Mouse (Mus musculus): Measurements from ENCODE around the gene Rgcc. TPM values are rescaled to one million over a fixed set of nuclear protein-coding genes. Genes with fewer than 3 reads are reported as not detected.

Rgcc gene
- 21.4 and 33.6 TPM in 2 replicates for polyA plus RNA-seq (2015; fragmentation: Nextera tagmentation; extraction: Ambion mirVana)

GRCm38 (mm10) chr14:79301466-79301875, at the start of gene Rgcc:
TSS of gene Rgcc (minus strand) at chr14:79301645.
- Histone ChIP-seq H3K9me3 (no peaks in the 10 kb centered on the region), H3K36me3 (replicated peaks) (no peaks in the 10 kb centered on the region), H3K9ac (peak within 1 kb of the TSS; percentile 41), H3K27ac (no peak within 1 kb of the TSS), H3K4me2 (peak within 1 kb of the TSS; percentile 97), H3K27me3 (replicated peaks) (peaks cover 26% of the 10 kb centered on the region), H3K4me3 (peak within 1 kb of the TSS; percentile 49), H3K4me1 (peaks cover 13% of the 10 kb centered on the region)
- WGBS, result 1% methylated on average over 33 of the region's 34 CpGs
- peak; percentile 95 for ATAC-seq (replicated peaks)

DNA sequence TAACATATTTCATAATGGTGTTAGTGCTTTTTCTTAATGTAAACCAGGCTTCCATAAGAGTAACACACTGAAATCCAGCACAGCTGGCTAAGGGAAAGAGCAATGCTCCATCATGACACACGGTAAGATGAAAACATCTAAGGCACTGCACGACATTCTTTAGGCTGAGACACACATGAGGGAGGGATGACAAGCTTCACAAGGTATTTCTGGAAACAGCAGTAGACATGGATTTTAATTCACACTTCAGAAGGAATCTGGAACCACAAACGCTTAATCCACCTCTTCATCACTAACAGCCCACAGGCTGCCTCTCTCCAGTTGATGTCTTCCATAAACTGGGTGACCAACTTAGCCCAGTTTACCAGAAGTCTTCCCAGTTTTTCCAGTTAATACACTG, 44.9 kb upstream of the Rgcc start:
- no peaks in the 10 kb centered on the region for H3K27me3 ChIP-seq (replicated peaks)
- no peak for ATAC-seq (replicated peaks)
- H3K9me3 ChIP-seq, result no peaks in the 10 kb centered on the region
- H3K9ac ChIP-seq, result no peak overlapping the region
- WGBS, result 89% methylated on average over 3 of the region's 3 CpGs
- no peaks in the 10 kb centered on the region for H3K4me1 ChIP-seq
- H3K4me3 ChIP-seq, result no peak overlapping the region
- no peak overlapping the region for H3K4me2 ChIP-seq
- peaks cover 17% of the 10 kb centered on the region for H3K36me3 ChIP-seq (replicated peaks)
- no peak overlapping the region for H3K27ac ChIP-seq

GRCm38 (mm10) chr14:79335613-79336012, 34.2 kb upstream of the Rgcc start:
- Histone ChIP-seq H3K4me1 (peaks cover 3% of the 10 kb centered on the region; the same call in 1 of the 2 replicates), H3K4me2 (no peak overlapping the region), H3K27me3 (replicated peaks) (no peaks in the 10 kb centered on the region), H3K9ac (no peak overlapping the region), H3K36me3 (replicated peaks) (peaks cover 16% of the 10 kb centered on the region), H3K9me3 (no peaks in the 10 kb centered on the region), H3K27ac (no peak overlapping the region), H3K4me3 (no peak overlapping the region)
- 94% methylated on average over 3 of the region's 3 CpGs for whole genome bisulfite sequencing
- ATAC-seq (replicated peaks), result no peak

GRCm38 (mm10) chr14:79331936-79332335, 30.5 kb upstream of the Rgcc start:
- H3K4me2 ChIP-seq, result no peak overlapping the region
- peaks cover 3% of the 10 kb centered on the region; the same call in 1 of the 2 replicates for H3K4me1 ChIP-seq
- peaks cover 8% of the 10 kb centered on the region; the same call in 1 of the 2 replicates for H3K36me3 ChIP-seq (replicated peaks)
- H3K27ac ChIP-seq, result no peak overlapping the region
- H3K9me3 ChIP-seq, result no peaks in the 10 kb centered on the region
- H3K9ac ChIP-seq, result no peak overlapping the region
- 68% methylated on average over 7 of the region's 7 CpGs for WGBS
- no peaks in the 10 kb centered on the region for H3K27me3 ChIP-seq (replicated peaks)
- H3K4me3 ChIP-seq, result no peak overlapping the region
- ATAC-seq (replicated peaks), result peak; percentile 64; the same call in 1 of the 2 replicates

DNA sequence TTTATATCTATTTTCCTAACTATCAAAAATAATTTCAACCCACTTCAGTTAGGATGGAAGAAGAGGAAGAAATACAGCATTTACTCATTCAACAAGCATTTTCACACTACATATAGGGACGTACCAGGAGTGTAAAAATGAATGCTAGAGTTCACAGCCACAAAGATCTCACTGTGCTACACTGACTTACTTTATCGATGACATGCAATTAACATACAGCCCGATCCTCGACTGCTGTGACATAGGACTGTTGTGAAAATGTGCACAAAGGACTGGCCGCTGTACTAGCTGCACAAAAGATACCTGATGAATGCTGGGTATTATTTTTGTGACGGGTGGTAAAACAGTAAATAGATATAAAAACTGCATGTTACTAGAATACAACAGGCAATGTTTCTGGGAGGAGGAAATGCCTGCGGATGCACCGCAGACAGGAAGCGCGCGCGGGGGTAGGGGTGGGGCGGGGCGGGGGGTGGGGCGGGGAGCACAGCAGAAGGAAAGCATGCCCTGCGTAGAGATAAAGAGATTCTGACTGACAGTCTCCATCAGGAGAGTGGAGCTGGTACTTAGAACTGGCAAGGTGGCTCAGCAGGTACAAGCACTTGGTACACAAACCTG, 29.6 kb upstream of the Rgcc start:
- Histone ChIP-seq H3K9ac (no peak overlapping the region), H3K27me3 (replicated peaks) (no peaks in the 10 kb centered on the region), H3K4me3 (peak overlapping the region; percentile 18), H3K4me1 (peaks cover 3% of the 10 kb centered on the region; the same call in 1 of the 2 replicates), H3K36me3 (replicated peaks) (peaks cover 1% of the 10 kb centered on the region; the same call in 1 of the 2 replicates), H3K4me2 (peak overlapping the region; percentile 39), H3K9me3 (no peaks in the 10 kb centered on the region), H3K27ac (0 out of 2 replicates have a peak overlapping the region, but pooled peaks have one; percentile 50)
- WGBS, result 51% methylated on average over 16 of the region's 16 CpGs
- ATAC-seq (replicated peaks), result peak; percentile 58; the same call in 1 of the 2 replicates

DNA sequence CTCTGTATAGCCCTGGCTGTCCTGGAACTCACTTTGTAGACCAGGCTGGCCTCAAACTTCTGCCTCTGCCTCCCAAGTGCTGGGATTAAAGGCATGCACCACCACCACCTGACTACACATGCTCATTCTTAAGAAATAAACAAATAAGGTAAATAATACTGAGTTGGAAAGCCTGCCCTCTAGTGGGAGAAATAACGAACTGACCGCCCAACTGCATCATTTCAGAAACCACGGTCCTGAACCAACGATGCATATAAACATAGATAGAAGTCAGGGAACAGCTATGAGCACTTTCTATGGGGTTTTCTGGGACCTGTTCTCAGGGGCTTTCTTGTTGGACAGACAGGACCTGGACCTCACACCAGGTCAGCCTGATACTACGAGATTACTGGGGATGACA, 25.6 kb upstream of the Rgcc start:
- 25% methylated on average over 5 of the region's 5 CpGs for WGBS
- peaks cover 3% of the 10 kb centered on the region; the same call in 1 of the 2 replicates for H3K4me1 ChIP-seq
- no peak overlapping the region for H3K9ac ChIP-seq
- no peaks in the 10 kb centered on the region for H3K36me3 ChIP-seq (replicated peaks)
- no peaks in the 10 kb centered on the region for H3K9me3 ChIP-seq
- H3K27me3 ChIP-seq (replicated peaks), result no peaks in the 10 kb centered on the region
- H3K27ac ChIP-seq, result no peak overlapping the region
- H3K4me3 ChIP-seq, result no peak overlapping the region
- no peak for ATAC-seq (replicated peaks)
- no peak overlapping the region for H3K4me2 ChIP-seq

GRCm38 (mm10) chr14:79324112-79324840, 22.8 kb upstream of the Rgcc start:
- Histone ChIP-seq H3K9me3 (no peaks in the 10 kb centered on the region), H3K4me1 (no peaks in the 10 kb centered on the region), H3K36me3 (replicated peaks) (no peaks in the 10 kb centered on the region), H3K27ac (no peak overlapping the region), H3K27me3 (replicated peaks) (no peaks in the 10 kb centered on the region), H3K9ac (no peak overlapping the region), H3K4me3 (no peak overlapping the region), H3K4me2 (no peak overlapping the region)
- no peak for ATAC-seq (replicated peaks)
- WGBS, result 75% methylated on average over 10 of the region's 10 CpGs

GRCm38 (mm10) chr14:79321881-79322280, 20.4 kb upstream of the Rgcc start:
- 94% methylated on average over 5 of the region's 5 CpGs for WGBS
- Histone ChIP-seq H3K36me3 (replicated peaks) (no peaks in the 10 kb centered on the region), H3K4me1 (no peaks in the 10 kb centered on the region), H3K4me3 (no peak overlapping the region), H3K4me2 (no peak overlapping the region), H3K27me3 (replicated peaks) (no peaks in the 10 kb centered on the region), H3K27ac (no peak overlapping the region), H3K9me3 (no peaks in the 10 kb centered on the region), H3K9ac (no peak overlapping the region; the same call in 1 of the 2 replicates)
- ATAC-seq (replicated peaks), result no peak

DNA sequence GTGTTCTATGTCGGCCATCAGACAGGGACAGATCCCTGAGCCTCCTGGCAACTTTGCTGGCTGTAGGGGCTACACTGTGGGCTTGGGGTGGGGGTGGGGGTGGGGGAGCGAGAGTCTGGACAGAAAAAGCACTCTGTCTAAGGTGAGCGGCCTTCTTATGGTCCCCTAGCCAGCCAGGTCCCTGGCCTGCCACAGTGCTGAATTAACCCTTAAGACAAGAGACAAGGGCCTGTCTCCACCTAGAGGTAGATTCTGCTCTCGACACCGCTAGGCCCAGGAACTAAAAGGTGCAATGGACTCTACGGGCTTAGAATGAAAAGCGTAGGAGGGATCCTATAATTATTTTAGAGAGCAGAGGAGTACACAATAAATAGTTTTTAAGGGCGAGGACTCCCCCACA, 19.7 kb upstream of the Rgcc start:
- H3K9ac ChIP-seq, result no peak overlapping the region
- H3K36me3 ChIP-seq (replicated peaks), result no peaks in the 10 kb centered on the region
- no peak overlapping the region for H3K27ac ChIP-seq
- 29% methylated on average over 8 of the region's 8 CpGs for WGBS
- peak; percentile 64 for ATAC-seq (replicated peaks)
- no peaks in the 10 kb centered on the region for H3K9me3 ChIP-seq
- no peaks in the 10 kb centered on the region for H3K4me1 ChIP-seq
- H3K4me3 ChIP-seq, result no peak overlapping the region
- H3K27me3 ChIP-seq (replicated peaks), result no peaks in the 10 kb centered on the region
- H3K4me2 ChIP-seq, result no peak overlapping the region

DNA sequence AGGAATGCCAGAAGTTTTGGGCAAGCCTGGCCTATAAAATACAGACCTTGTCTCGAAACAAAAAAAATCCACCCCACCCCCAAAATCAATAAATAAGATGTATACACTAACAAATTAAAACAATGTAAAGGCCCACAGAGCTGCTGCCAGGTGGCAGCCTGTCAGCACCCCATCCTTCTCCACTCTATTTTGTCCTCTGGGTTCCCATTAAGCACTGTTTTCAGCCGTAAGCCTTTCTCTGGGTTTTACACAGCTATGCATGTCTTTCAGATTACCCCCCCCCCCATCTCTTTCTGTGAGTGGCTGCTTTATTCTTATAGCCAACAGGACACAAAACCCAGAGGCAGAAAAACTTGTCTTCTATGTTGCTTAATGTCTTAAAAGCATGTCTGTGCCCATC, 16.2 kb upstream of the Rgcc start:
- Histone ChIP-seq H3K9ac (no peak overlapping the region), H3K27me3 (replicated peaks) (no peaks in the 10 kb centered on the region), H3K4me3 (no peak overlapping the region), H3K9me3 (no peaks in the 10 kb centered on the region), H3K4me2 (no peak overlapping the region), H3K36me3 (replicated peaks) (no peaks in the 10 kb centered on the region), H3K4me1 (no peaks in the 10 kb centered on the region), H3K27ac (no peak overlapping the region)
- WGBS, result 61% methylated on average over 2 of the region's 2 CpGs
- no peak for ATAC-seq (replicated peaks)

GRCm38 (mm10) chr14:79315877-79316276, 14.4 kb upstream of the Rgcc start:
- no peak overlapping the region for H3K4me3 ChIP-seq
- H3K4me1 ChIP-seq, result no peaks in the 10 kb centered on the region
- H3K4me2 ChIP-seq, result no peak overlapping the region
- H3K9ac ChIP-seq, result no peak overlapping the region
- no peak for ATAC-seq (replicated peaks)
- H3K27ac ChIP-seq, result no peak overlapping the region
- no peaks in the 10 kb centered on the region for H3K9me3 ChIP-seq
- H3K36me3 ChIP-seq (replicated peaks), result no peaks in the 10 kb centered on the region
- WGBS, result 72% methylated on average over 7 of the region's 7 CpGs
- no peaks in the 10 kb centered on the region for H3K27me3 ChIP-seq (replicated peaks)

DNA sequence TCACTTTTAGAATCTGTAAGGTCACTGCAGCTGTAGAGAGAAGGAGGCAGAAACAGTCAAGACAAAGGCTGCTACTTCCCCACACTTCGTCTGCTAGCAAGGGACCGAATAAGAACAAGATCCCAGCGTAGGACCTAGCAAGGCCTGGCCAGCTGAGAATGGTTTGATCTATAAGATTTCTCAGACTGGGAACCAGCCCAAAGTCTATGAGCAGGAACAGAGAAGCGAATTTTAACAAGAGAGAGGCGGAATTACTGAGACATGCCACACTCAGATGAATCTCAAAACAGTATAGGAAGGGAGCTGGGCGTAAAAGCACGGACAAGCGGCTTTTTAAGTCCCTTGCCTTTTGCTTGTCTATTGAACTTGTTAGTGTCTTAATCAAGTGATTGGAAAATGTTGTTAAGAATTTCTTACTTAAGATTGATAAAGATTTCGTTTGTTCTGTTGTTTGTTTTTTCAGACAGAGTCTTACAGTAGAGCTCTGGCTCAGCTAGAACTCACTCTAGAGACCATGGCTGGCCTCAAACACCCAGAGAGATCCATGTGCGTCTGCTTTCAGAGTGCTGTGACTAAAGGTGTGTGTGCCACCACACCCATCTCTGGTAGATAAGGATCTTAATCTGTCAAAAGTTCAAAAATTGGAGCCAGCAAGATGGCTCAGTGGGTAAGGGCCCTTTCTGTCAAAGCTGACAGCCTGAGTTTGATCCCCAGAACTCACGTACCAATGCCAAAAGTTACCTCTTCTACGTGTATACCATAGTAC, 13.0 kb upstream of the Rgcc start:
- Histone ChIP-seq H3K4me1 (no peaks in the 10 kb centered on the region), H3K36me3 (replicated peaks) (no peaks in the 10 kb centered on the region), H3K27me3 (replicated peaks) (no peaks in the 10 kb centered on the region), H3K9me3 (no peaks in the 10 kb centered on the region), H3K4me2 (no peak overlapping the region), H3K27ac (peak overlapping the region; percentile 31; the same call in 1 of the 2 replicates), H3K9ac (no peak overlapping the region), H3K4me3 (no peak overlapping the region)
- WGBS, result 75% methylated on average over 12 of the region's 12 CpGs
- ATAC-seq (replicated peaks), result no peak
